Mouse (Mus musculus) cerebellum, adult 9-11 months (tissue): Measurements from ENCODE around the gene Swt1.
"Not testable (repeated sequence)": the region's sequence is repeated elsewhere in the genome, so short reads cannot be mapped to it uniquely, and the experiment has no call there.

ENCODE experiments used
- DNase-seq: peaks from one replicate; pipeline ENCODE4 v3.0.0; 2022

Swt1 gene

GRCm38 (mm10) chr1:151366944-151367605, 61.2 kb downstream of the Swt1 start:
- no peak for DNase-seq

GRCm38 (mm10) chr1:151359374-151359773, 68.9 kb downstream of the Swt1 start:
- no peak for DNase-seq

GRCm38 (mm10) chr1:151355994-151356393, 72.3 kb downstream of the Swt1 start:
- no peak for DNase-seq

DNA sequence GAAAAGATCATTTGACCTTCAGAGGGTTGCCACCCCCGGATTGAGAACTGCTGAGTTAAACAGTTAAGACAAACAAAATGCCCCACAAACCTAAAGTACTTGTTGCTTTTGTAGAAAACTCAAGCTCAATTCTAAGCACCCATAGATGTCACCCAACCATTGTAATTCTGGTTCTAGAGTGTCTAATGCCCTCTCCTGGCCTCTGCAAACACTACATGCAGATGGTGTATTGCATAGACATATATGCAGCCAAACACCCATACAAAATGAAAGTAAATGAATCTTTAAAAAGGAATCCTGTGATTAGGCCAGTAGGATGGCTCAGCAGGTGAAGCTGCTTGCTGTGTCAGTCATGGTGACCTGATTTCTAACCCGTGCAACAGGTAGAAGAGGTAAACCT, 75.3 kb downstream of the Swt1 start:
- no peak for DNase-seq

- DNase-seq: not testable (repeated sequence)
These were observed 80.0 kb downstream of the Swt1 start for GRCm38 (mm10) chr1:151348293-151348692.

GRCm38 (mm10) chr1:151346681-151347127, 81.6 kb downstream of the Swt1 start:
- no peak for DNase-seq

DNA sequence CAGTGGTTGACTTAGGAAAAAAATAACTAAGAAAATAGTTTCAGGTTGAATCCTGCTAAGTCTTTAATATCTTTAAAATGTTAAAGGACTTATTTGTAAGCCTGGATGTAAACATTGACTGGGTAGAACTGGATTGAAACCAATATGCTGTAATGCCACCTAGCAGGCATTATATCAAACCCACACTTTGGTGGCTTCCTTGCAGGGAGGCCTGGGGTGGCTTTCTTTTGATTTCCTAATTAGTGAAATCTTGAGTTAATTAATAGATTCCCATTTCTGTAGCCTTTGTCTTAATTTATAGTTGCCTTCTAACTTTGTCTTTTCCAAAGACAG, 82.4 kb downstream of the Swt1 start:
- DNase-seq: no peak

GRCm38 (mm10) chr1:151345109-151345862, 83.0 kb downstream of the Swt1 start:
- DNase-seq: peak; percentile 95

DNA sequence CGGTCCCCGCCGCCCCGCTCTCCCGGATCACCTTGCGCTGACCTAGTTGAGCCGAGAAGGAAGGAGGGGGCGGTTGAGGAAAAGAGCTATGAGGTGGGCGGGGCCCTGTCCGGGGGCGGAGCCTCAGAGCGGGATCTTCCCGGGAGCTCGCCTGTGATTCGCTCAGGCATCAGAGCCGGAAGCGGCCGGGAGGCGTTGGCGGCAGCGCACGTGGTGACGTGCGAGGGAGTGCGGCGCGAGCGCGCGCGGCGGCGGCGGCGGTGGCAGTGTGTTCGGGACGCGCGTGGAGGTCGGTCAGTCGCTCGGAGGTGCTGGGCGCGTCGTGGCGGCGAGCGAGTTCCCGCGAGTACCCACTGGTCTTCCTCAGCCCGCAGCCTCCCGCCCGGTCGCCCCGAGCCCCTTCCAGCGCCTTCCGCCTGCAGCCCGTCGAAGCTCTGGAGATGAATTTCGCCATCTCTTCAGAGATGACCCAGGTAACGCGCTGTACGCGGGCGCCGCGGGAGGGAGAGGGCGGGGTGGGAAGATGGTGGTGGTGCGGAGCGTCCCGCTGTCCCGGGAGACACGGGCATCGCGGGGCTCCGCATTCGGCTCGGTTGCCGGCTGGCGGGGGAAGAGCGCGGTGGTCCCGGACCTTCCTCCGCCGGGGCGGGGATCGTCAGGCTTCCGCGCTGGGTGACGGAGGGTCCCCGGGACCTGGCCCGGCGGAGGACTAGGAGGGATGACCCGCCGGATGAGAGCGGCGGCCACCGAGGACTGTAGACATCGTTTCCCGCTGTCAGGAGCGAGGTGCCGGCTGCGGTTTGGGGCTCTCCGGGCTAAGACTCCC, 83.8 kb downstream of the Swt1 start, which contains the start of gene Ivns1abp:
Ivns1abp (plus strand) TSS at position 195 of the 826 bp plus-strand sequence.
- DNase-seq: peak; percentile 99

DNA sequence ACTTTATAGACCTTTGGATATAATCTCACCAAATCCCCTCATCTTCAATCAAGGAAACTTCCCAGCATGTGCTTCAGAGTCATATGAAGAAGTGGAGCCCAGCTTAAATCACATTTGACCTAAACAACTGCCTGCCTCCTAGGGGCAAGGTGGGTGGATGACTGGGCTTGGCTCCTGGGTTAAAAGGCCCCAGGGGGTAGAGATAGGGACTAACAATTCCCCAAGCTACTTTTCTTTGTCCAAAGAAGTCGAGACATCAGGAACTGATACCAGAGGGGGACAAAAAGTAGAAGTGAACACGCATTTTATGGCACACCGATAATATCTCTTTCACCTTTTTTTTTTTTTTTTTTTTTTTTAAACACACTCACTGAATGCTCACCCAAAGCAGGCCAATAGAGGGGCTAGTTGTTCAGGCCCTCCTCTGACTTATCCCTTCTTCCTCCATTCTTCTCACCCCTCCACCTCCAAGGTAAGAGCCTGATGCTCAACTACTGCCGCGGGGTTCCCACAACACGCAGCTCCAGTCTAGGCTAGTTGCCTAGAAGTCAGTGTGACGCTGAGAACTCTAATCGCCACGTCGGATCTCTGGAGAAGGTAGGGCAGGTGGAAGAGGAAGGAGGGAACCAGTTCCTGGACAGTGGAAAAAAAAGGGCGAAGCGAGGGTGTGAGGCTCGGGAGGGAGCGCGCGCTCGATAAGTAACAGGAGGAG, 84.5 kb downstream of the Swt1 start:
- DNase-seq: peak; percentile 62

GRCm38 (mm10) chr1:151342968-151343367, 85.3 kb downstream of the Swt1 start:
- peak; percentile 26 for DNase-seq

GRCm38 (mm10) chr1:151342311-151342710, 85.9 kb downstream of the Swt1 start:
- no peak for DNase-seq

DNA sequence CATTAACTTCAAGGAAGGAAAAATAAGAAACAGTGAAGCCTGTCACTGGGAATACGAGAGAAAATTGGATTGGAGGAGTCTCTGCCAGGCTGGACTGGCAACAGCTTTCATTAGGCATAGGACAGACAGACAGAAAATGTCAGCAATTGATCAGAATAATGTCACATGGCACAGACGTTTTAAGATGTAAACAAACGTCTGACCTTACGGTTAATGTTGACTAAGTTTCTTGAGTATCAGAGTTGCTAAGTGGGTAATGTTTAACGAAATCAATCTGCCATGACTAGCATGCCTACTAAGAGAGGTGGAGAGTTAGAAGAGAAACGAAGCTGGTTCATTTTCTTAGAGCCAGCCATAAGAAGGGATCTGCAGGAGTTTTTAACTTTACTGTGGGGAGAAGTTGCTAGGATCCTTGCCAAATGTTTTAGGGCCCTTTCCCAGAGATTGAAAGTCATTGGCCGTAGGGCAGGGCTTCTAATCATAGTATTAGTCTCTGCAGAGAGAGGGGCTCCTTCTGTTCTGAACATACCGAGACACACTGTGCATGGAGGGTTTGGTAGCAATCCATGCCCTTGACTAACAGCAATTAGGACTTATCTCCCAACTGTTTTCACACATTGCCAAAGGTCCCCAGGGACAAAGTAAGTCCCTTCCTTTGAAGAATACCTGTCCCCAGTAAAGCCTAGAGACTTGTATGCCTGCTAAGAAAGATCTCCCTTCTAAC, 86.8 kb downstream of the Swt1 start:
- no peak for DNase-seq

GRCm38 (mm10) chr1:151338941-151339340, 89.3 kb downstream of the Swt1 start:
- no peak for DNase-seq

- DNase-seq: no peak
These were observed 90.0 kb downstream of the Swt1 start for GRCm38 (mm10) chr1:151338234-151338633.

DNA sequence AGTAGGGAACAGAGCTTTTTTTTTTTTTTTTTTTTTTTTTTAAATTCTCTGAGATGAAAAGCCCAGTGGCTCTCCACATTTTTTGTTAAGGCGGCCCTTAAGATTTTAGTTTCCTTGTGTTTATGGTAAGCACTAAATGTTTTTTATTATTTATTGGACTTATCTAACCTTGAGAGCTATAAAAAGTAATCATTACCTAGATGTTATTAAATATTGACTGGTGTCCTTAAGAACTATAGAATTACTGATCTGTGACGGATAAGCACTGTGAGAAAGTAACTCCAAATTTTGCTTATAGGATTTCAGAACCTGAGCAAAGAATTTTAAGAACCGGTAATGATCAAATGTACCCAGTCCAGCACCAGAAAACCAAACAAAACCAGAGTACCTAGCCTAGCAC, 95.4 kb downstream of the Swt1 start:
- DNase-seq: no peak

DNA sequence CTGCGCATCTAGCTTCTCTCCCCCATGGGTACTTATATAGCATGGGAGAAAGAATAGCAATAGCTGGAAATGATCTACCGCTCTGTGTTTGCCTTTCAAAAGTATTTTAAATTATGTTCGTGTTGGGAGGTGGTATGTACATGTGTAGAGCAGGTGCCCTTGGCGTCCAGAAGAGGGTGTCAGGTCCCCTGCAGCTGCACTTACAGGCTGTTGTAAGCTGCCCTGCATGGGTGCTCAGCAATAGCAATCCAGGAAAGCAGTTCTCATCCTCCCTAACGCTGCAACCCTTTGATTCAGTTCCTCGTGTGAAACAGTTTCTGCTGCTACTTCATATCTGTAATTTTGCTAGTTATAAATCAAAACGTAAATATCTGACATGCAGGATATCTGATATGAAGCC, 98.7 kb downstream of the Swt1 start:
- DNase-seq: no peak

DNA sequence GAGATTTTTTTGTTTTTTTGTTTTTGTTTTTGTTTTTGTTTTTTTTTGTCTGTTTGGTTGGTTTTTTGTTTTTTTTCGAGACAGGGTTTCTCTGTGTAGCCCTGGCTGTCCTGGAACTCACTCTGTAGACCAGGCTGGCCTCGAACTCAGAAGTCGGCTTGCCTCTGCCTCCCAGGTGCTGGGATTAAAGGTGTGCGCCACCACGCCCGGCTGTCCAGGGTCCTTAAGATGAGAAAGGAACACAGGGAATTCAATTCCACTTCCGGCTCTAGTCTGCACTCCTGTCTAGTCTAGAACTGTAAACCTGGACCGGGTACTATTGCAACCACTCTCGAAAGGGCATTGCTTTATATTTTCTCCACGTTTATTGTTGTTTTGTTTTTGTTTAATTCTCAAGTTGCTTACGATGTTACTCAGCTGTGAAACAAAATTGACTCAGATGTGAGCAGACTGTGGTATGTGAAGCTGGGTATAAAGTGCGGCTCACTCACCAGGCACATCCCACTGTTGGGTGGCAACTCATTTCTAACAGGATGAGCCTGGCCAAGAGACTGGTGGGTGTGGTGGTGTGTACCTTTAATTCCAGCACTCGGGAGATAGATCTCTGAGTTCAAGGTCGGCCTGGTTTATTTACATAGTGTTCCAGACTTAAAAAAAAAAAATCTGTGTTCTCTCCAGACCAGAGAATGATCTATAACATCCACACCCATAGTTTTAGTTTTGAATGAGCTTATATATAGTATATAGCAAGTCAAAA, 99.7 kb downstream of the Swt1 start:
- no peak for DNase-seq

DNA sequence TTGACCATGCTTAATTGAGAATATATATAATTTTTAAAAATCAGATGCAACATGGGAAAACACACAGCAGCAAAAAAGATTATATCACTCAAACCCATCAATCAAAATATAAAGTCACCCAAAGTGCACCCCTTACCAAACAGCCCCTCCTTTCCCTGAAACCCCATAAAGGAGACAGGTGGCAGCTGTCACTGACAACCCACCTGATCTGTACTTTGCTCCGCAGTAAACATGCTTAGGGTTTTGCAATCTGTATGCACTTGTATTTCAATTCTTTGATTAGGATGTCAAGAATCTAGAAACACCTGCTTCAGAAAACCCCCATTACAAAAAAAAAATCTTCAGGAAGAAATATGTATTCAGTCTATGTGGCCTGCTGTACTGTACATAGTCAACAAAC, 102.9 kb downstream of the Swt1 start:
- DNase-seq: no peak

- no peak for DNase-seq
These were observed 107.8 kb downstream of the Swt1 start for GRCm38 (mm10) chr1:151320408-151320807.

DNA sequence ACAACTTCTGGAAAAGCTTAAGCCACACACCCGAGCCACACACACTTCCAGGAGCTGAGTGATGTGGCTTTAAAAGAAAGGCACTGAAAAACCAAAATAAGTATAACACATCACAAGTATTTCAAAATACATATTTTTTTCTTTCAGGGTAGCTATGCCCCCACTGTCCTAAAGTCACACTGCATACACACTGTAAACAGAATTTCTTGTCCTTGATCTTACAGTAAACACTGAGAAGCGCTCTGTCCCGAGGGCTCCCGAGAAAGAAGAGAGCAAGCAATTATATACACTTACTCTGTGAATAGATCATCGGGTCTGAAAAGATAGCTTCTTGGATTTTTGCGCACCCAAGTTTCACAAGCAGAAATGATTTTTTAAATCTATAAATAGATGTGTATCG, 109.0 kb downstream of the Swt1 start:
- no peak for DNase-seq
